Mouse (Mus musculus) heart, adult 8-10 months (tissue): ENCODE measurements around the gene Sumo1. TPM values are rescaled to one million over a fixed set of nuclear protein-coding genes. Genes with fewer than 3 reads are reported as not detected.

Experiments used
- DNase-seq: peaks from one replicate; pipeline ENCODE4 v3.0.0; 2022; ENCODE audit warnings: low spot score
- total RNA-seq, 4 experiments: library from RNA; stranded (reverse); gene quantifications; 2 replicates each; pipeline ENCODE4 v1.2.4; 2022

The Sumo1 gene
- total RNA-seq, 4 experiments from 2014 or later: 57.1 to 62.9 (median 62.1) TPM

DNA sequence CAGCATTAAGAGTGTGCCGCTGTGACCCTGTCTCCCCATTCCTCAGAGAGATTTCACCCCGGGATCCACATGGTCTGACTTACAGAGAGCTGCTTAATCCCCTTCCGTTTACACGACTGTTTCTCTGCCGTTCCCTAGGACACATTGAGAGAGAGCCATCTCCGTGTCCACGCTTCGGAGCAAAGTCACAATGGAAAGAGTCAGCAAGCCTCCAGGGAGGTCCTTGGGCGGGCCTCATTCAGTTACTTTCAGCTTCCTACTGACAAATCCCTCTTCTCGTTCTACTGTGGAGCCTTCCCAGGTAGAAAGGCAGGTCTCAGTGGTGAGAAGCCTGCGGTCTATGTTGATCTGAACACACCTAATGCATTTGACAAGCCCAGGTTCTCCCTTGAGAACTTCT, 119.6 kb downstream of the Sumo1 start:
- DNase-seq: no peak

DNA sequence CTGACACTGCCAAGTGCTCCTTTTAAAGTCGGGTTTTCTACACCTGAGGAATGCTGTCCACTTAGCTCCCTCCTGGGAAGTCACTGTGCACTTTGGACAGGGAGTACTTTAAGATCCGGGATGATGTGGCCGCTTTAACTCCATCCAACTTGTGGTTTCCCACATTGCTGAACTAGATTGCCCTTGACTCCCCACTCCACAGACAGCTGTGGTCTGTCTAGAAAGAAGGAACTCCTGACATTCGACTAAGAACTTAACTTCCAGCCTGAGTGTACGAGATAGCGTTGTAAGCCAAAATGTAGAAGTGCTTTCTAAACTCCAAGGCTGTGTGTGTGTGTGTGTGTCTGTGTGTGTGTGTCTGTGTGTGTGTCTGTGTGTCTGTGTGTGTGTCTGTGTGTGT, 120.4 kb downstream of the Sumo1 start:
- peak; percentile 30 for DNase-seq

DNA sequence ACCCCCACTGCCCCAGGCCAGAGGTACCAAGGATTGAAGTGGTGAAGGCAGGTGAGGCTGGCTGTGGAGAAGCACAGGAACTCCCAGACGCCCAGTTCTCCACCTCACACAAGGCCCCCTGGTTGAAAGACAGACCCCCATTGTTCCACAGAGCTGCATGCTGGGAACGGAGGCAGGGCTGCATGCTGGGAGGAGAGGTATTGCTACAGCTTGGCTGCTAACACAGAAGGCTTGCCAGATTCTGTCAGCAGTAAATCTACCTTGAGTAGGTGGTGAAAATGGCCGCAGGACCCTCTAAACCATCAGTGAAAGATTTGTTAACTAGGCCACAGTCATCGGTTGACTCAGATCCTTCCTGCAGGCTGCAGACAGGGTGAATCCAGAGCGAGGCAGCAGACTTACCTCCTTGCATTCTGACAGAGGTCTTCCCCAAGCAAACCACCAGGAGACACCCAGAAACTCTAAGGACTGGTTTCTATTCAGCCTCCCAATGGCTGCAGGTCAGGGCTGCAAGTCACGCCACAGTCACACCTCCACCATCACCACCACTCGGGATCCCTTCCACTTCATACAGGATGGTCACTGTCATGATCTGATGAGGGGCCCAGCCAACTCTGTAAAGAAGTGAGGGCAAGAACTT, 121.5 kb downstream of the Sumo1 start:
- DNase-seq: no peak

DNA sequence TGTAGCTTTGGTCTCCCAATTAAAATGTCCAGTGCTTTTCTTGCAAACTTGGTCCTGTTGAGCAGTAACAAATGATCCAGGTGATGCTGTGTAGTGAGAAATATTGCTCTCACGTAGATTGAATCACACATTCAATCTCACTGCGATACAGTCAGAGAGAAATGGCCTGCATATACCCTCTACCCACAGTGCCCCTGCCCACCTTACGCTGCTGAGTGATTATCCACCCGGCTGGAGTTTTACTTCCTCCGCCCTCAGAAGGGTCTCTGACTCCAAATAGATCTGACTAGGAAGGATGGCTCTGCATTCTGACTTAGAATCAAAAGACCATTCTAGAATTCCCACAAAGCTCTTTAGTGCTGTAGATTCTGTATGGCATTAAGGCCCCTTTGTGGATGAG, 122.1 kb downstream of the Sumo1 start:
- no peak for DNase-seq

DNA sequence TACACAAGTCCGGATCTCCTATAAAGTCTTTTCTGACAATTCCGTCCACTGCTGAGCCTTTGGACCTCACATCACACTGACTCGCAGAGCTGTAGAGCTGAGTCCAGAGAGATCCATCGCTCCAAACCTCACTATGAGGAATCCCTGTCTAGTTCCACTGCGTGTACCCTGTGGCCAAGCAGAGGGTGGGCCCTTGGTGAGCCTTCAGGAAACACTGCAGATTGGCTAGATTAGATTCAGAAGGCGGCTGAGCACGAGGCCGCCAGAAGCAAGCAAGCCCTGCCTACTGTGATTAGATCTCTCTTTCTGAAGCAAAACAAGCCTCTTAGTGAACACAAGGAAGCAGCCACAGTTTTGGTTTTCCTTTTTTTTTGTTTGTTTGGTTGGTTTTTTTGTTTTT, 126.7 kb downstream of the Sumo1 start:
- no peak for DNase-seq

DNA sequence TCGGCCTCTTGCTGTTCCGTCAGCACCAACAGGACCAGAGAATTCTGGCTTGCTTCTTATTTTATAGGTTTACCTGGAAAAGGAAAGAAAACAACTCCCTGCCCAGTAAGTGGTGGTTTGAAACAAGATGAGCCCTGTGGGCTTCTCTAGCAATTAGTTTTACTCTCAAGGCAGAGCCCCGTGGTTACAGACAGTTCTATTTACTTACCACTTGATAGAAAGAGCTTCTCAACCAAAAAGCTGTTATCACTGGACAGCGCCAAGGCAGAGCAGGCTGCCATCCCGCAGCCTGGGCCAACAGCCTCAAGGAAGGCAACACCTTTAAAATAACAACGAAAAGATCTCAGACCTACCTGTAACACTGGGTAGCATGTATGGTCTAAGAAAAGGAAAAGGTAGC, 128.4 kb downstream of the Sumo1 start:
- DNase-seq: no peak

DNA sequence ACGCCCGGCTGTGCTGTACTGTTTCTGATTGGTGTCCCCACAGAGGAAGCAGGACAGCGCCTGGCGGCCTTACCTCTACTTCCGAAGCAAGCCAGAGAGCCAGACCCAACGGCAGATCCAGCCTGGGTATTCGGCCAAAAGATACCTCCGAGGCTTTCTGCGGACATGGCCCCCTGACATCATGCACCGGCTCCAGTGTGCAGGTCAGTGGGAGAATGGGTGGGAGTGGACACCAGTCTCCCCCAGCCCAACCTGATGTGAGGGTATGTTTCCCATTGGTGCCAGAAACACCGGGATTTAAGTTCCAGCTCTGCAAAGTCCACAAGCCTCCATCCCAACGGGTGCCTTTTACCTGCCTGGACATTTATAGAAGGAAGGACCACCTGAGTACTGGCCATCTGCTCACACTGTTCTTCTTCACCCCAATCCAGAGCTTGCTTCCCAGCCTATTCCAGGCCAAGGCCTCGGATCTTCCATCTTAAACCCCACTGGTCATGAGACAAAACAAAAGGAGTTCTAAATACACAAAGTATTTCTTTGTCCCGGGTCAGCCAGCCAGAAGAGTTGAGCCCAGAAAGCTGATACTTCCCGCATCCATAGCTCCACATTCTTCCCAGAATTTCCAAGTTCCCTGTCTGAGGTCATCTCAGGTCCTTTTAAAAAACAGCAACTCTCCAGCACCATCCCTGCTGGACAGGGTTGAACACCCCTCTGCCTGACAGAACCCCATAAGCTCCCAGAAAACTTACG, 129.2 kb downstream of the Sumo1 start:
- DNase-seq: no peak

DNA sequence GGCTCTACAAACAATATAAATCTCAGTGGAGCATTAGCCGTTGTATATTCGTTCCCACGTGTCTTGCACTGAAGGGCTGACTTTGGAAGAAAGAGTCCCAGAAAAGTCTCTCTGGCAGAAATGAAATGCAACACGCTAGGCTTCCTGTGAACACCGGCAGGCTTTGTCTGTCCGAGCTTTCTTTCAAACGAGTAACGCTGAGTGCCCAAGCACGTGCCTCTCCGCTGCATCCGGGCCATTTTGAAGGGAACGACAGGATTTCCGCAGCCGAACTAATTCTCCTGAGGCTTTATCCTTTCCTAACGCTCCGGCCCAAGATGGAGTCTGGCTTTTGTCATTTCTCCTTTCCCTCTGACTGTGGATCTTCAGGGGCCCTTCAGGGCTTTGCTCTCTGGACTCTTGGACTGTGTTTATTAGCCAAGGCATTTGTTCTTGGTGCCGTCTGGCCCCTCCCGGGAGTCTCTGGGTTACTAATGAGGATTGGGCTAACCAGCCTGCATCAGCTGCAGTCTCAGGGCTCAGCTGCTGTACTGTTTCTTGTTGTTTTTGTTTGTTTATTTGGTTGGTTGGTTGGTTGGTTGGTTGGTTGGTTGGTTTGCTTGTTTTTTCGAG, 130.0 kb downstream of the Sumo1 start:
- DNase-seq: no peak

DNA sequence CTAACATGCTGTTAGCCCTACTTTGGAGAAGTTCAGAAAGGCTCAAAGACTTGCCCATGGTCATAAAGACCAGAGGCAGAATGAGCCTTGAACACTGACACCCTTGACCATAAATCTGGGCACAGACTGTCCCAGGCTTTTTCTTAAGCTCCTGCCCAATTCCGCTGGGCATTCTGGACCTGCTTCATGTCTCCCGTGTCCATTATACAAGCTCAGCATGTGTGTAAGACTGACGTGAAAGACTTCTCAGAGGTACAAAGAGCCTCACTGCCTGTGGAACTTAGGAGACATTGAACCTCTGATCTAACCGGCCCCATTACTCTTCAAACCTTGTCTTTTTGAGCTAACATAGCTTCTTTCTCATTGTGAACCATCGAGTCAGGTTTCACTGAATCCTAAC, 132.3 kb downstream of the Sumo1 start:
- no peak for DNase-seq

Other genes starting within 250 kb of the Sumo1 start
- 1 to 10 TPM; 6.2 to 8.5 (median 7.6) TPM for gene Fzd7, start 188.4 kb downstream of the Sumo1 start, total RNA-seq
- under 1 TPM in 2 of 4 experiments, not detected in 2; 0.16 to 0.53 TPM for gene Gm973, start 154.6 kb downstream of the Sumo1 start, total RNA-seq
- 10 to 100 TPM; 26.2 to 35.4 (median 28.1) TPM for gene Nop58, start 14.1 kb upstream of the Sumo1 start, total RNA-seq
- gene Bmpr2, start 92.6 kb upstream of the Sumo1 start, total RNA-seq: 10 to 100 TPM; 43.4 to 47.8 (median 46.4) TPM
- gene Fam117b, start 242.2 kb upstream of the Sumo1 start, total RNA-seq: 10 to 100 TPM; 12.8 to 16.0 (median 15.8) TPM